Mouse (Mus musculus) cerebellum, postnatal 4 days (tissue): ENCODE measurements around the gene Slc24a4.

ENCODE experiments used
- DNase-seq, 2 experiments: peaks; one replicate each; pipeline ENCODE4 v3.0.0; 2022; ENCODE audit warnings: low spot score in 2 of 2, mixed read lengths in 1 of 2

The Slc24a4 gene

DNA sequence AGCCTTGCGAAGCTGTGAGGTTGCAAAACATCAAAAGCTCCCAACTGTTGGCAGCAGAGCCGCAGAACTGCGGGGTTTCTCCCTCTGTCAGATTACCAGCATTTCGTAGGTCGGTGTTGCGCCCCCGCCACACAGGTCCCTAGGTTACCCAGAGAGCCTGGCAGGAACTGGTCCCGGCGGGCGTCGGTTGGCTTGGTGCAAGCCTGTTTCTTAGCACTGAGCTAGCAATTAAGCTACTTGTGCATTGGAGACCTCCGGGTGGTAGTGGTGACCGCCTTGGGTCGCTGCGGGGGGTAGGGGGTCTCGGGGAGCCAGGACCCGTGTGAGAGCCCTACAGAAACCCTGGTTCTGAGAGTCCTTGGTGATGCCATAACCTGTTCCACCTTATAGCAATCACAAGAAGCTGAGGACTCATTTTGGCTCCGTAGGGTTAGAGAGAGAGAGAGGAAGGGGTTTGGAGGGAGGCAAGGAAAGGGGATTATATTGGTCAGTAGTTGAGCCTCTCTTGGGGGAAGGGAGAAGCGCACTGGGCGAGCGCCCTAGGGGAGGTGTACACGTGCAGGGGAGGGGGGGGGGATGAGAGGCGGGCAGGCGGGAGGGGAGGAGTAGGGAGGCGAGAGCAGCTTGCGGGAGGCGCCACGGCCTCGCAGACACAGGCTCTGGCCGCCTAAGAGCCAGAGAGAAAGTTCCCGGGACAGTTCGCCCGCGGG is at the start of gene Slc24a4:
TSS of gene Slc24a4 (plus strand) at position 653 of the 710 bp plus-strand sequence.
- DNase-seq = peak in 1 of 2 experiments; percentile 12

DNA sequence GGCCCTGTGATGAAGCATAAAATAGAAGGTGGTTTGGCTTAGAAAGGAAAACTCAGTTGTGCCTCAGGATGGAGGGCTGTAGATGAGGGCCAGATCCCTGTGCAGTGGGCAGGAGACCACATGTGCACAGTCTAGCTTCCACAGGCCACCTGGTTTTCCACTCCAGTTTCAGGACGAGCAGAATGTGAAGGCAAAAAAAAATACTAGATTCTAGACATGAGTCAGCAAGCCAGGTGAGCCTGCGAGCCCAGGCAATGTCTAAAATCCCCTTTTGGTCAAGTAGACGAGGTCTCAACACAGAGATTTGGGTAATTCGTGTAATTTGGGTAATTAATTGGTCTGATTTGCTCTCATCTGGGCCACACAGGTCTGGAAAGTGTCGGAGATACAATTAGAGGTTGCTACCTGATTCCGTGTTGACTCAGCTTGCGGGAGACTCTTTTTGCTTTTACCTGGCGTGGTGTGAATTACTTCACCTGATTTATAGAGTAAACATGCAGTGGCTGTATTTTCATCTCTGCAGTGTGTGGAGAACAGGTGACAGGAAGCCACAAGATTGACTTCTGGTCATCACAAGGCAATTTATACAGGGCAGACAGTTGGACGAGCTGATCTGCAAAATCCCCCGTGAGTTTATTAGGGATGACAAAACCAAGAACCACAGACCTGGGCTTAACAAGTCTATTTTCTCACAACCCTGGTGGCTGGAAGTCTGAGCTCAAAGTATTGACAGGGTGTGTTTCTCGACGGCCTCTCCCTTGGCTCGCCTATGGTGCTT is 45.7 kb upstream of the Slc24a4 start:
- no peak for DNase-seq

- DNase-seq = no peak
Measured at GRCm38 (mm10) chr12:102090535-102090934, 38.0 kb upstream of the Slc24a4 start.

DNA sequence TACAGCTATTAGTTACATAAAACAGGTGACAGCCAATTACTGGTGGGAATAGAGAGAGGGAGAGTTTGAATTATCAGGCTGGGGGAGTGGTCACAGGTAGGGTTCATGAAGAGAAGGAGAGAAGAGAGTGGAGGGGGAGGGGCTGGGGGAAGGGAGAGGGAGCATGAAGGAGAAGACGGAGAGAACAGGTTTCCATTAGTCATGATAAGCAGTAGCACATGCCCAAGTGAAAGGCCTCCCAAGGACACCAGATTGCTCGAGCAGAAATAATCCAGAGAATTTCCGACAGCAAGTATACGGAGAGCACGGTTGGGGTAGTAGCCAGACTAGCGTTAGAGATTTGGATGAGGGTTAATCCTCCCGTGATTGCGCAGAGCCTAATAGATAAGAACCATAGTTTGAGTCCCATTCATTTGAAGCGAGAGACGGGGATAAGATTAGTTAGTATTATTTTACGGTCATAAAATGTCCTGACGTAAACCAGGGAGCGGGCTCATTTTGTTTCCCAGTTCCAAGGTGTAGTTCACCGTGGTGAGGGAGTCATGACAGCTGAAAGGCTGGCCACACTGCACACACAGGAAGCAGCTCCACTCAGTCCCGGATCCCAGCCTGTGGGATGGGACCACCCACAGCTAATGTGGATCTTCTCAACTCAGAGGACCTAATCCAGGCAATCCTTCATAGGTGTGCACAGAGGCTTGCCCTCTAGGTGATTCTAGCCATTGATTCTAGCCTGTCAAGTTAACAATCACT is 36.0 kb upstream of the Slc24a4 start:
- no peak for DNase-seq

GRCm38 (mm10) chr12:102105990-102106389 is 22.5 kb upstream of the Slc24a4 start:
- DNase-seq = no peak

DNA sequence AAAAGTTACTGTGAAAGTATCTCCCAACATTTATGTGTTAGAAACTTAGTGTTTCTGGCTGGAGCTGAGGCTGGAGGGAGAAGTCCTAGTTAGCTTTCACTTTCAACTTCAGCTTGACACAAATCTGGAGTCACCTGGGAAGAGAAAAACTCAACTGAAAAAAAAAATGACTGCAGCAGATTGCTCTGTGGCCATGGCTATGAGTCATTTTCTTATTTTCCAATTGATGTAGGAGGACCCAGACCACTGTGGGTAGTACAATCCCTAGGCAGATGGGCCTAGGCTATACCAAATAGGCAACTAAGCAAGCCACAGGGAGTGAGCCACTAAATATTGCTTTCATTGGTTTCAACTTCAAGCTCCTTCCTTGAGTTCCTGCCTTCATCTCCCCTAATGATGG is 19.7 kb upstream of the Slc24a4 start:
- no peak for DNase-seq

DNA sequence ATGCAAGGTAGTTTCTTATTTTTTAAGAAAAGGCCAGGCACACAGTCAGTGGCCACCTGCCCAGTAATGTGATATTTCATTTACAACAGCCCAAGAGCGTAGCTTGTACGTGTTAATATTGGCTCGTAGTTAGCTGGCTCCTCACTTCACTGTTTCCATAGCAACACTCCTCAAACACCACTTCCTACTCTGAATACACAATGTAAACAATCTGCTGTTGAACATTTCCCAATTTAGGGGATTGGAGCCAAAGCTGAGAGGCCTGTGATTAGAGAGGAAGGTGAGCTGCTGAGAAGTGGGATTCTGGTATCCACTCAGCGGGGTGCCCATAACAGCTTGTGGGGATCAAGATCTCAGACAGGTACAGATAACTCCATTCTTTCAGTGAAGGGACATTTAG is 16.0 kb upstream of the Slc24a4 start:
- DNase-seq = no peak

DNA sequence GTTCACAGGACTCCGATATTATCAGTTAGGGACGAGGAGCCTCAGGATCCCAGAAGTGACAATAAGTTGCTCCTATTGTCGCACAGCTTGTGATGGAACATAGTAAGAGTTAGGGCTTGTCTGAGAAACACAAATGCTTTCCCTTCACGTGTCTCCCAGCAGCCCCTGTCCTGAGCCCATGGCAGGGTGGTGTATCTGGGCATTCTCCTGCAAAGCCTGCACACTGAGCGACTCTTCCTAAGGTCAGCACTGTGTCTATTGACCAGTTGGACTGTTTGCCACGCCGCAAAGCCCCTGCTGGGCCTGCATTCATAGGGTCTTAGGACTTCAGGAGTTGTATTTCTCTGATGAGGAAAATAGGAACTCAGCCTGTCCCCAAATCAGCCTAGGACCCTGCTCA is 15.6 kb upstream of the Slc24a4 start:
- no peak for DNase-seq

- no peak for DNase-seq
Measured at GRCm38 (mm10) chr12:102113391-102113790, 15.1 kb upstream of the Slc24a4 start.

DNA sequence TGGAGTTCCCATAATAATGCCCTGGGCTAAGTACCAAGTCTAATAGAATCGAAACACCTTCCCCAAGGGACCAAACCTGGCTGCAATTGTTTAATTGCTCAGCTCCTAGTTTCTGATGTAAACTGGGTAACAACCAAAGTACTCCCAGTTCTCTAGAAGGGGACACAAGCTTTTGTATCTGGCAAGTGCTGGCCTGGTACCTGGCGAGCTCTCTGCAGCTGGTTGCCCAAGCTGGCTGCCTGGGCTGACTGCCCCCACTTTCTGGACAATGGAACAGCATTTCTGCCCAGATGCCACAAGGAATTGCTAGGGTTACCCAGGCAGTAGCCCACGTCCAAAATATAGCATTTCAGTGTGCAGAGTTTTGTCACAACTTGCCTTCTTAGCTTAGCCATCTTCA is 12.0 kb upstream of the Slc24a4 start:
- no peak for DNase-seq

GRCm38 (mm10) chr12:102118014-102118413 is 10.5 kb upstream of the Slc24a4 start:
- DNase-seq = no peak

- no peak for DNase-seq
Measured at GRCm38 (mm10) chr12:102127601-102128000, 932 bp upstream of the Slc24a4 start.

- peak; percentile 39 to 50 for DNase-seq
Measured at GRCm38 (mm10) chr12:102128791-102129507, 416 bp downstream of the Slc24a4 start.

GRCm38 (mm10) chr12:102129508-102130030 is 1.0 kb downstream of the Slc24a4 start:
- DNase-seq = no peak

GRCm38 (mm10) chr12:102139710-102140109 is 11.2 kb downstream of the Slc24a4 start:
- DNase-seq = no peak

- DNase-seq = no peak
Measured at GRCm38 (mm10) chr12:102141330-102141729, 12.8 kb downstream of the Slc24a4 start.

DNA sequence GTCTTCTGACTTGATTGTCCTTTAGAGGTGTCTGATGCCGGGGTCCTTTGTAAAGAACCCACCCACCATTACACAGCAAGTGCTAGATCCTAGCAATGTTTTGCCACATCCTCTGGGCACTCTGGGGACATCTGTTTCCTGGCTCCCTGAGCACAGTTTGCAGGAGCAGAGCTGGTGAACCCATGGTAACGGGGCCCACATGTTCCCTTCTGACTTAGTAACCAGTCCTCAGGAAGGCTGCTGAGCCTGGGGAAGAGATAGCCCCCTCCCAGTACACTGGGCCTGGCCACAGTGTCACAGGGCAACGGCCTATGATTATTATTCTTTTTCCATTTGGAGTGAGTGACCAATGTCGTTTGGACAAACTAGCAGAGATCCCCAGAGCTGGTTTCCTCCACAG is 19.1 kb downstream of the Slc24a4 start:
- DNase-seq = no peak

GRCm38 (mm10) chr12:102148746-102149145 is 20.2 kb downstream of the Slc24a4 start:
- DNase-seq = no peak

GRCm38 (mm10) chr12:102151185-102151584 is 22.7 kb downstream of the Slc24a4 start:
- DNase-seq = no peak

DNA sequence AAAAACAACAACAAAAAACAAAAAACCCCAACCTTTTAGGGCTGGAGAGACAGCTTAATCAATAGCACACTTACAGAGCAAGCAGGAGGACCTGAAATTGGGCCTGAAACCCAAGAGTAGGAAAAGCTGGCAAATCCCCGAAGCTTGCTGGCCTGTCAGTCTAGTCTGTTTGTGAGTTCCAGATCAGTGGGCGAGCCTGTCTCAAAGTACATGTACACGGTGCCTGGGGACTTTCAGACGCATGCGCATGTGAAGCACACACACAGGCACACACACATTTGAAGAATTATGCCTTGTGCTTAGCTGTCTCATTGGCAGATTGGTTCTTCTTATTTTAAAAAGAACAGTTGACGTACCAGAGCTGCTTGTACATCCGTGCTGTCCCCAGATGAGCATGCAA is 25.3 kb downstream of the Slc24a4 start:
- DNase-seq = no peak

GRCm38 (mm10) chr12:102154815-102155214 is 26.3 kb downstream of the Slc24a4 start:
- DNase-seq = no peak

DNA sequence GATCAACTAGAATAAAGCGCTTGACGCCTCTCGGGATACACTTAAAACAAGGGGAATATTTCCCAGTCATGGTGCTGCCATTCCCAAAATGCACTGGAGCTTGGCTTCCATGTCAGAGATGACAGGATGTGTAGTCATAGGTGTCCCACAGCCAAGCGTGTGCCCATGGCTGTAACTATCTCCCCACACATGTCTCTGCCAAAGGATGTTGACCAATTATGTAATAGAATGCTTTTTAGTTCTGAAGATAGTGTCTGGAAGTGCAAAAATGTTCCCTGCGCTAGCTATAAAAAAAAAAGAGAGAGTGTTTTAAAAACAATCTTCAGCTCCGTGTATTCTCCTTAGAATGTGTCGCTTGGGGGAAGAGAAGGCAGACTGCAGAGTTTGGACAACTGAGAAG is 36.1 kb downstream of the Slc24a4 start:
- DNase-seq = no peak
